Mouse (Mus musculus): ENCODE results near the gene Slc4a1.

The Slc4a1 gene

DNA sequence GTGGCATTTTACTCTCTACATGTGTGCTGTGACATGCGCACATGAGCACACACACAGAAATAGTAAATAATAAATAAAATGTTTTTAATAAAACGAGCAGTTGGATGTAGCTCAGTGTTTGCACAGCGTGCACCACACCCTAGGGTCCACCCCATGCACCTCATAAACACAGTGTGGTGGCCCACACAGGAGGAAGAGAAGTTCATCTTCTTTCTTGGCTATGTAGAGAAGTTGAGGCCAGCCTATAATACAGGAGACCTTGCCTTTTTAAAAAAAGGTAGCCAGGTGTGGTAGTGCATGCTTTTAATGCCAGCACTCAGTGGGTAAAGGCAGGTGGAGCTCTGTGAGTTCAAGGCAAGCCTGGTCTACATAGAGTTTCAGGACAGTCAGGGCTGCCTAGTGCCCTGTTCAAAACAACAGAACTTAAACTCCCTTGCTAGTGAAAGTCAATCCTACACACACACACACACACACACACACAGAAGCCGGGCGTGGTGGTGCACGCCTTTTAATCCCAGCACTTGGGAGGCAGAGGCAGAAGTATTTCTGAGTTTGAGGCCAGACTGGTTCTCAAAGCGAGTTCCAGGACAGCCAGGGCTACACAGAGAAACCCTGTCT is 8.2 kb upstream of the Slc4a1 start:
- no peak for DNase-seq (ENCODE audit: low spot score)

DNA sequence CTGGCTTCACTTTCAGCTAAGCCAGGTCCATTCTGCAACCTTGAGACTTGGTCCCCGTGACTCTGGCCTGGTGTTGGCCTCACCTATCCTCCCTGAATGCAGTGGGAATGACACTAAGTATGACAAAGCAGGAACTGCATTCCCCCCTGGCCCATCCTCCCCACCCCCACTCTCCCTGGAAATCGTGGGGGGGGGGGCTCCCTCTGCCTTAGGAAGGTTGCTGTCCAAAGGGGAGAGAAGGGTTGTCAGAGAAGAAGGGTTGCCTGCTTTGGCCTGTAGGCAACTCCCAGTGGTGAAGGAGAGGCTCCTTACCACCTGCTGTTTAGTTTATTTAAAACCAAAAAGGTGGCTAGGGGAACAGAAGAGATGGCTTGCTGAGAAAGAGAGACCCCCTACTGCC is 7.6 kb upstream of the Slc4a1 start:
- no peak for DNase-seq (ENCODE audit: low spot score)

GRCm38 (mm10) chr11:102372936-102373335 is 6.9 kb upstream of the Slc4a1 start:
- no peak for DNase-seq (ENCODE audit: low spot score)

GRCm38 (mm10) chr11:102371926-102372685 is 6.1 kb upstream of the Slc4a1 start:
- no peak for DNase-seq (ENCODE audit: low spot score)

DNA sequence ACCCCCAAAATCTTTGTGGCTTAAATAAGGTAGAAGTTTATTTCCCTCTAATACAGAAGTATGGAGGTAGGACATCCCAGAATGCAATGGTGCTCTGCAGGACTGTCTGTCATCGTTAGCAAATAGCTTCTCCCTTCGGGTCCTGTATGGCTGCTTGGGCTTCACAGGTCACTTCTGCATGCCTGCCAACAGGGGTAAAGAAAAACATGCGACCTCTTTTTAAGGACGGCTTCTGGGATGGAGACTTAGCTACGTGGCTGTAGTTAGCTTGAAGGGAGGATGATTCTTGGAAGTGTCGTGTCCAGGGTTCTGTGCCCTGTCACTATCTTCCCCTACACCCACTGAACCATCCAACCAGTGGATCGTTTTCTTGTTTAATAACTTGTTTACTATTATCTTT is 4.3 kb upstream of the Slc4a1 start:
- DNase-seq (ENCODE audit: low spot score) = no peak

DNA sequence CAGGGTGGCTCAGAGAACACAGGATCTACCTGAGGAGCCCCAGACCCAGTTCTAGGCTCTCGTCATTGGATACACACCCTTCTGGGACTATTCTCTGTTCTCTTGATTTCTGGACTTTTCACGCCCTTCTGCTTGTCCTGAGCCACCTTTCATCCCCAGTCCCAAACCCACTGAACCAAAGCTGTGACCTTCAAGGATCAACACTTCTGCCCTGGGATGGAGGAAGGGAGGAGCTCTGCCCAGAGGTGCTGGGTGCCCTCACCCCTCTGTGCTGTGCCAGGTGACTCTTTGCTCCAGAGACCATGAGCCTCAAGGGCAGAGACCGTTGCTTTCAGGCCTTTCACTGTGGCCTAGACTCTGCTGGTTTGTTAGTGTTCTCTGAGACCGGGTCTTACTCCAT is 3.3 kb upstream of the Slc4a1 start:
- no peak for DNase-seq (ENCODE audit: low spot score)

DNA sequence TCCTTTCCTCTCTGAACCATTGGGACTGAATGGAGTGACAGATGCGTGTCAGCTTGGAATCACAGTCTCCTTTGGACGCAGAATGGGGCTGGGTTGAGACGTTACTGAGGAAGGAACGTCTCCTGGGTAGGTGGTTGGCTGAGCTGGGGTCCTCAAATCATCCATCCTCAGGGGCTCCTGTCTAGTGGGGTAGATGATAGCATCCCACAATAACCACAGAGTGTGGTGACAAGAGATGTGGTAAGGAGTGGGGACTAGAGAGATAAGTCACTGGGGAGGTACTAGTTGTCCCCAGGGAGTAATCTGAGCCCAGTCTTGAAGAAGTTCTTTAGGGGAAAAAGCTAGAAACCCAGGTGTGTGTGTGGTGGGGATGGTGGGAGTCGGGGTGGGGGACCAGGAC is 2.3 kb upstream of the Slc4a1 start:
- DNase-seq (ENCODE audit: low spot score) = no peak

DNA sequence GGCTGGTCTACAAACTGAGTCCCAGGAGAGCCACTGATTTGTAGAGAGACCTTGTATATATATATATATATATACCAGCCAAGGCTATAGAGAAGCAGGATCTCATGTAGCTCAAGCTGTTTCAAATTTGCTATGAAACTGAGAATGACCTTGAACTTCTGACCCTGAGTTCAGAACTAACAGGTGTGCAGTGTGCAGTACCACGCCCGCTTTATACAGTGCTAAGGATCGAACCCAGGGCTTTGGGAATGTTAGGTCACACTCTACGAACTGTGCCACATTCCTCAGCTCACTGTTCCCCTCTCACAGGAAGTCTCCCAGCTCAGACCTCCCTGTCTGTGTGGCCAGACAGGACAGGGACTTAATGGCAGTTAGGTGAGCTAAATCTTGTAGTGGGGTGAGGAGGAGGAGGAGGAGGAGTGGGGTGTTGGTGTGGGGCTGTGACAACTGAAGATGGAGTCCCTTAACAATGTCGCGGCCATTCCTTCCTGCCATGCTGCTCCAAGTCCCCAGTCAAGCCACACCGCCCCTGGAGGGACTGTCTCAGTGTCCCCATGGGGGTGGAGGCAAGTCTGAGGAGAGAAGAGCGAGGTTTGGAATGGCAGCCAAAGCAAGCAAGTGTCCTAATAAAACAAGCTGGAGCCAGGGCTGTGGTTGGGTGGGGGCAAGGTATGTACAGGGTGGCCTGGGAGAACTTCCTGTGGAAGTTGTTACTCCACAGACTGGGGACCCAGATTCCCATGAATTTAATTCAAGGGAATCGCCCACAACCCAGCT is 1.7 kb upstream of the Slc4a1 start:
- no peak for DNase-seq (ENCODE audit: low spot score)

GRCm38 (mm10) chr11:102365699-102366098 is 304 bp downstream of the Slc4a1 start:
- DNase-seq (ENCODE audit: low spot score) = no peak

DNA sequence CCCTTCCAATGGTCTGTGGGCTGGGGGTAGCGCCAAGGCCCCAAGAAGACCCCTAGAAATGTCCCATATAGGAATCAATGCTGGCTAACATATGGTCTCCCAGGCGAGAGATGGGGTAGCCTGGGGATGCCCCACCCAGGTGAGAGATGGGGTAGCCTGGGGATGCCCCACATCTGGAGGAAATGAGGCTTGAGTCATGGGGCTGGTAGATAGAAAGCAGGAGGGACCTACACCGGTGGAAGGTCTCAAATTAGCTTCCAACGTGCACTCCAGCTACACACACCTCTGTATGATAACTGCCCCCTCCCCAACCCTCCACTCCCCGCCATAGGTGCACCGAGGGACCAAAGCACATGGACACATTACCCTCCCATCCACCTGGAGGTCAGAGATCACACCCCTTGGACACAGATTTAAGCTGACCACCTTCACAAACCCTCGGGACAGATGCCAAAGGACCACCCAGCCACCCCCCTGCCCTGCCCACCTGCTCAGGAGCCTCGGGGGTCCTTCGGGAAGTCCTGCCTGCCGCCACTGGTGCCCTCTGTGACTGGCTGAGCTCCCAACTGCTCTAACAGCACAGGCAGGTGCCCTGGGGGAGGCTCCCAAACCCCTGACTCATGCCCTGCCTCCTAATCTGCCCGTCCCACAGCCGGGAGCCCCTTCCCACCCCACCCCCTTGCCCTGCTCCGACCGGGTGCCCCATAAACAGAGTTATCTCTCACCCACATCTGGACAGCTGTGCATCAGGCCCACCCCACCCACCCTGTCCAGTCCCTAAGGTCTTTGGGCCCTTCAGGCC is 1.2 kb downstream of the Slc4a1 start:
- peak; percentile 43 for DNase-seq (ENCODE audit: low spot score)

DNA sequence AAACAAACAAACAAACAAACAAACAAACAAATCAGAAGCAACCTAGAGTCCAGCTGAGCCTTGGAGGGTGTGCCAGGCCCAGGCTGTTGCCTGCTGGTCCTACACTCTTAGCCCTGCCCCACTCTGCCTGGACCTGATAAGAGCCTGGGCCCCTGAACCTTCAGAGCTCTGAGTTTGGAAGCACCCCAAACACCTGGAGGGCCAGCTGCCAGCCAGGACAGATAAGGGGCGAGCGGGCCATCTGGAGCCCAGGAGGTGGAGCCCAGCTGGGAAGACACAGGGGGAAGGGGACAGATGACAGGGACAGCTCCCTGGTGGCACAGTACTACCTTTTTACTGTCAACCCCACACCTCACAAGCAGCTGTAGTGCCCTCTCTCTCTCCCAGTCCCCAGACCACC is 2.4 kb downstream of the Slc4a1 start:
- peak; percentile 44 for DNase-seq (ENCODE audit: low spot score)

DNA sequence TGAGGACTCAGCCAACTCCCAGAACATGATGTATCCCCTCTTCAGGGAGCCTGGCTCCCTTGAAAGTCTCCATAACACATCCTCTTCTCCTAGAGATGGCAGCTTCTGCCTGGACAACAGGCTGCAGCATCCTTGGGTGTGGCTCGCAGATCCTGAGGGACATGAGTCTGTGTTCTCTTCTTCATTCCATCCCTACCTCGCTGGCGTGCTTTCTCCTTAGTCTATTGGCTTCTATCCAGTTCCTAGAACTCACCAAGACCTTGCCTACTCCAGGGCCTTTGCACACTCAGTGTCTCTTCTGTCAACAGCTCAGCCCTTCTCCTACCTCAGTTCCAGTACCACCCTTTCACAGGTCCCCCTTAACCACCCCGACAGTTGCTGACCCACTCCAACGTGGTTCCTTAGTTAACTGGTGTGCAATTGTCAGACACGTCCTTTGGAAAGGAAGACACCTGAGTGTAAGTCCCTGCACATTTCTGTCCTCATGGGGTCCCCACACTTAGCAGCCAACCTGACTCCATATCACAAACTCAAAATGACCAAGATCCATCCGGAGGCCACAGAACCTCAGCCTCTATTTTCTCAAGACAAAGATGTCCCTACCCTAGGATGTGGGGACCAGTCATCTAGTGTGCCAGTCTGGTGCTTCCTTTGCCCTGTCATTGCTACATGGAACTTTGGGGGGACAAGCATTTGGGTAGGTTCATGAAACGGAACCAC is 4.1 kb downstream of the Slc4a1 start:
- no peak for DNase-seq (ENCODE audit: low spot score)

DNA sequence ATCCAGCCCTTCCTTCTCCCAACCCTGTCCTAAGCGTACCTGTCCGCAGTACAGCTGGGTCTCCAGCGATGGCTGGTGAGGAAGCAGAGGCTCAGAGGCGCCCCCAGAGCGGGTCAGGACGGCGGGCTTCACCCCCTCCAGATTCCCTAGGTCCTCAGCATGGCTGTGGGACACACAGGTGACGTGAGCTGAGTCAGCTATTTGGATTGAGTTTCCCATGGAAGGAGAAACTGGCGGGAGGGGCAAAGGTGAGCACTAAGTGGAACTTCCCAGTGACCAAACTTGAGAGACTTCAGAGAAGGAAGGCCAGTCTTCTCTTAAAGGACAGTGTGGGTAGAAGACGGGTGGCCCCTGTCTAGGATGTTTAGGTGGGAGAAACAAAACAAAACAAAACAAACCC is 7.6 kb downstream of the Slc4a1 start:
- DNase-seq (ENCODE audit: low spot score) = no peak

- no peak for DNase-seq (ENCODE audit: low spot score)
Measured at GRCm38 (mm10) chr11:102356636-102357350, 9.2 kb downstream of the Slc4a1 start.

DNA sequence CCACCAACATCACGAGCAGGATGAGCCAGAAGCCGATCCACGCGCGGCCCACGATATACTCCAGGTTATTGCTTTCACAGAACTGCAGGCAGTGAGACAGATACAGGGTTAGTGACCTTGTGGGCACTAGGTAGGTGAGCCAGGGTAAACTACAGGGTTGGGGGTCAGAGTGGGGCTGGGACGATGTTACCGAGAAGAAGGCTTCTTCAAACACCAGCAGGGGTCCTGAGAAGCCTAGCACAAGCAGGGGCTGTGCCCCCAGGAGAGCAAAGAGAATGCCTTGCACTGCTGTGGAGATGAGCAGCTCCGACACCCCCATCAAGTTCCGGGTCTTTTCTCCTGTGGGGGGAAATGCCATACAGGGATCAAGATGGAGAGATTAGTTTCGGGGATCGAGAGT is 9.8 kb downstream of the Slc4a1 start:
- no peak for DNase-seq (ENCODE audit: low spot score)

GRCm38 (mm10) chr11:102355501-102355900 is 10.5 kb downstream of the Slc4a1 start:
- DNase-seq (ENCODE audit: low spot score) = no peak

GRCm38 (mm10) chr11:102353021-102353431 is 13.0 kb downstream of the Slc4a1 start:
- no peak for DNase-seq (ENCODE audit: low spot score)

DNA sequence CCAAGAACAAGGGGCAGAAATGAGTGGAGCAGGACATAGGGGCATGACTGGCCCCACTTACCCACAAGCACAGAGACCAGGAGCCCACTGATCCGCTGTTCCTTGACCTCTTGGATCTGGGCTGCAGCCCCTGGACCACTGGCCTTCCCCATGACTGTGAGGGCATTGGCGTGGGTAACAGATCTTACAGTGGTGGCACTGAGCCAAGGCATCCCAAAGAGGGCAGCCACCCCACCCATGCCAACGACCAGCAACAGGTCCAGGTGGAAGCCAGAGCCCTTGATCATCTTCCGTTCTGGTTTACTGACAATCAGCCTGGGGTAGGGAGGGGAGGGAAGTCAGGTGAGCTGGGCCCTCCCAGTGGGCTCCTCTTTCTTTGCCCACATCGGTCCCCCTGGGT is 13.6 kb downstream of the Slc4a1 start:
- DNase-seq (ENCODE audit: low spot score) = no peak

DNA sequence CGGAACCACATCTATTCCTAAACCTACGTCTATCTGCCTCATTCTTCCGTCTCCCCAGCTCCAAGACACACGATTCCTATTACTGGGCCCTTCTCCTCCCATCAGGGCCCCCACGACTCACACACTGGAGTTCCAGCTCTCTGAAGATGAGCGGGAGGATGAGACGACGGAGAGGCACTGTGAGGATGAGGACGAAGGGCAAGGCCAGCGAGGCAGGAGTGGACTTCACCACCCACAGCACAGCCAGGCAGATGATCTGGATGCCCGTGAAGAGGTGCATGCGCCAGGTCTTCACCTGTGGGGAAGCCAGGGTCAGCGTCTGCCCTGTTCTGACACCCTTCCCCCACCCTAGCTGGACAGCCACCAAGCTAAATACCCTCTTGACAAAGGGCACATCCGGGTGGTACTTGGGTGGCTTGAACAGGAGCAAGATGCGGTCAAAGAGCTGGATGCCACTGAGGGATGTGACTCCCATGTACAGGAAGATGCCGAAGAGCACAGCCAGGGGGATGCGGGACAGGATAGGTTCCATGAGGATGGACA is 15.0 kb downstream of the Slc4a1 start:
- no peak for DNase-seq (ENCODE audit: low spot score)

GRCm38 (mm10) chr11:102350416-102350815 is 15.6 kb downstream of the Slc4a1 start:
- DNase-seq (ENCODE audit: low spot score) = no peak

Data from yolk sac, embryonic 10.5 days (tissue).